Mouse (Mus musculus): Measurements from ENCODE around the gene Smg6.

The Smg6 gene

DNA sequence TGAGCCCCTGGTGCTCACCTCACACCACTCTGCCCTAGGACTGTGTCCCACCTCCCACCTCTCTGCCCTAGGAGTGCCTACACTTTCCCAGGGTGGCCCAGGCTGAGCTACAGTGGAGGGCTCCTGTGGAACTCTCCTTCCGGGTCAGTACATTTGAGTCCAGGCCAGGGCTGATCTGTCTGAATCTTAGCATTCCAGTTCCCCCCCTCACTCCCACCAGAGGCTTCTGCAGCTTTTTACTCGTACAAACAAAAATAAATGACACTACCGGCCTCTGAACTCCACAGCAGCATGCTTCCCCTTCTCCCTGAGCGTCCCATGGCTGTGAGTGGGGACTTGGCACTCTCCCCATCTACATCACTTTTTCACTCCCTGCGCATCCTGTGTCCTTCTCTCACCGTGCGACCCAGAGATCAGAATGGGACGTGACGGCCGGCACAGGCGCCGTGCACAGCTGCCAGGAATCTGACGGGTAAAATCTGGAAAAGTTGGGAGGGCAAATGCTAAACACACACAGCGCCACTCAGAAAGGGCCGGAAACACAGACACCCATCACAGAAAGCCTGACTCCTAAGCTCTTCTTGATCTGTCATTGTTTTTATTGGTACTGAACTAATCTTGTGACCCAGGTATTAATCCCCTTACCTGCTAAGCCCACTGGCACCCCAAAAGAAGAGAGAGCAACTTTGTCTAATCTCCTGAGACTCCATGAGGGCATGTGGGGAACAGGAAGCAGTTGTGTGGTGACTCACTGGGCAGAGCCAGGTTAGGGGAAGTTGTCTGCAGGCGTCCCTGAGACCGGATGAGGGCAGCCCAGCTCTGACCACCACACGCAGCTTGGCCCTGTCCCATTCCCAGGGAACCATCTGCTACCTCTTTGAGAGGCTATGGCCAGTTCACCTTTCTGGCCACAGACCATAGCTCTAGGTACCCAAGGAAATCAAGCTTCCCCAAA lies 227.3 kb downstream of the Smg6 start:
- DNase-seq, result peak; percentile 64

DNA sequence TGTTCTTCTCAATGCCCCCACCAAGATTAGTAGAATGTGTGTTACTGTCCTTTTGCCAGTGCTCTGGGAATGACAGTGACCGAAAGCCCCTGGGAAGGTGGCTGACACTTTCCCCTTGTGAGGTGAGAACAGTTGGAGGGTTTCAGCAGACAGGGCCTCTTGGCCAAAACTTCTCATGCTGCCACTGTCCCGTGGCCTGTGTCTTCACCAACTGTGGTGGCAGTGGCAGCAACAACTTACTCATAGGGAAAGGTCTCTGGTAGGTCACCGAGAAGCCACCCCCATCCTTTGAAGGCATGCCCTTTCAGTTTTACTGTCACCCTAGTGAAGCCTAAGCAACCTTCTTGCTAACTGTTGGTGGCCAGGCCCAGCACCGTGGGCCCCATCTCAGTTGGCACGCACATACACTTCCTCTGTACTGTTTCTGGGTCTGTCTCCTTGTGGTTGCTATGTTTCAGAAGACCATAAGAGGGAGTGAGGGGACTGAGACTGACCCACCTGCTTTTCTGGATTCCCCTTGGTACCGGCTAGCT lies 228.5 kb downstream of the Smg6 start:
- no peak for DNase-seq

DNA sequence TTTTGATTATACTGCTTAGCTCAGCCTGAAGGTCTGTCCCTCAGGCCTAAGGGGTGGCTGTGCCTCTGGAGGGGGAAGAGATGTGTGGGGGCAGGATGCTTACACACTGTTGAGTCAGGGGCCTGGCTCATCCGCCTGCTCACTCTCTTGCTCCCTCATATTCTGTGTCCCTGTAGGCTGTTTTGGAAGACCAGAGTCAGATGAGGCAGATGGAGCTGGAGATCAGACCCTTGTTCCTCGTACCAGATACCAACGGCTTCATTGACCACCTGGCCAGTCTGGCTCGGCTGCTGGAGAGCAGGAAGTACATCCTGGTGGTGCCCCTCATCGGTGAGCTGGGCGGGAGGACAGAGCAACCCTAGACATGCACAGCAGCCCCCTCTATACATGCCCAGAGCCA lies 230.4 kb downstream of the Smg6 start:
- DNase-seq, result no peak

DNA sequence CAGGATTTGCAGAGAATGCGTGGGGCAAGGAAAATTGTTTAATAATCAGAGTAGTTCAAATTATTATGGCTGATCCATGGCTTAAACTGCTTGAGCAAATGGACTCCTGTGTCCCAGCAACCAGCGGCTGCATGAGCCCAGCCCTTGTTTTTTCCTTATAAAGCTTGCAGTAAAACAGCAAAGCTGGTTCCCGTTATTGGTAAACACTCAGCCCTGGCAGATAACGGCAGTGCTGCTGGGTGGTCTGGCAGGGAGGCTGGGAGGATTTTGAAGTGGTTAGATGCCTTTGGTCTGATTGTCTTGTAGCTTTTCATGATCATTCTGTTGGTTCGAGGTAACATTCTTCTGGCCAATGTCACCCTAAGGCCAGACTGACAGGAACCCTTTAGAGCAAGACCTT lies 230.8 kb downstream of the Smg6 start:
- no peak for DNase-seq

DNA sequence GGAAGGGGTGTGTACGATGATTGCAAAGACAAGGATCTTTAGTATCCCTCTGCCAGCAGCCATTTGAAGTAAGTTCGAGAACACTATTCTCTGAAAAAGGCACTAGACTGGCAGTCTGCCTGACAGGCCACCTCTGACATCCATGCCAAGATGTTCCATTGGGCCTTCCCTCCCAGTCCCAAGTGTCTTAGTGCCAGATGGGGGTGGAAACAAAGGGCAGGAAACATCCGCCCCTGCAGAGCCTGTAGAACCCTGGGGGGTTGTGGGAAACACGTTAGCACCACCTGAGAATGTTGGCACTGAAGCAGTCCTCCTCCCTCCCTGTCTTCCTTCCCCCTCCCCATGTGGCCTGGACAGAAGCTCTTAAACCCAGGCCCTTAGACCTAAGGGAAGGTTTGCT lies 231.4 kb downstream of the Smg6 start:
- no peak for DNase-seq

DNA sequence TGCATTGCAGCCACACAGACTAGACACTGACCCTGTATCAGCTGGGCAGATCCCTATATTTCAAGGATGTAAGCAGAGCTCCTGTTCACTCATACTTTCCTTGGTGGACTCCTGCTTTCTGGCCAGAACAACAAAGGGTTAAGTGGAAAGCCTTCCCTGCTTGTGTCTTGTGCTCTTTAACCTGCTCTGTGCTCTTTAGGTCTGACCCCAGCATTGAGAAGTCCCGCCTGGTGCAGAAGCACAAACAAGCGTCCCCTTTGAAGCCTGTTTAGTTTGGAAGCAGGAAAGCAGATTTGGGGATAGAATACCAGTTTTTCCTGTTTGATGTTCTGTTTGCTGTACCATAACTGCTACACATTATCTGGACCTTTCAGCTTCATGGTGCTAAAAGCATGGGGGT lies 232.3 kb downstream of the Smg6 start:
- no peak for DNase-seq

DNA sequence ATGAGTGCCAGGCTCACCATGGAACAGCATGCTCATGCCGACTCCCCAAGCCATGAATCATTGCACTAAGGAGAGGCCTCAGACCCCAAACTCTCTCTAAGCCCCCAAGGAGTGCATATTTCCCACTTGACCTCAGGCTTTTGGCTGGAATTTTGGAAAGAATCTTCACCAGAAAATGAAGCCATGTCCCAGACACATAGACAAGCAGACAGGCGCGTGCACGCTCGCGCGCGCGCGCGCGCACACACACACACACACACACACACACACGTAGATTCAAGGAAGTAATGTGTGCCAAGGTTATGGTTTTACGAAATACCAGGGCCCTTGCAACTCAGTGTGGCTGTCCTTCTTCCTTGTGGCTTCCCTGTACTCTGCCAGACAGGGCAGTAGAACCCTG lies 232.8 kb downstream of the Smg6 start:
- DNase-seq, result peak; percentile 52

DNA sequence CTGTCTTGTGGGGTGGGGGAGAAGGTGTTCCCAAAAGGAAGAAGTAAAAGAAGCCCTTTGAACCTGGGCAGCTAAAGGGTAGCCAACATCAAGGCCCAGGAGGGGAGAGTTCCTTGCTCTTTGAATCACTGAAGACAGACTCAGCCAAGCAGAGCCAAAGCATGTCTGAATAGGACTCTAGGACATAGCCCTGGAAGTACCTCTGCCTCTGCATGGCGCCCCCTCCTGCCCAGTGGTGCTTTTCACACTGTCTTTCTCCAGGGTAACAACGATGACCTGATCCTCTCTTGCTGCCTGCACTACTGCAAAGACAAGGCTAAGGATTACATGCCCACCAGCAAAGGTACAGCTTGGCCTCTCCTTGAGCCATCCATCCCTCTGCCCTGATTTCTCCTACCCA lies 233.9 kb downstream of the Smg6 start:
- peak; percentile 73 for DNase-seq

DNA sequence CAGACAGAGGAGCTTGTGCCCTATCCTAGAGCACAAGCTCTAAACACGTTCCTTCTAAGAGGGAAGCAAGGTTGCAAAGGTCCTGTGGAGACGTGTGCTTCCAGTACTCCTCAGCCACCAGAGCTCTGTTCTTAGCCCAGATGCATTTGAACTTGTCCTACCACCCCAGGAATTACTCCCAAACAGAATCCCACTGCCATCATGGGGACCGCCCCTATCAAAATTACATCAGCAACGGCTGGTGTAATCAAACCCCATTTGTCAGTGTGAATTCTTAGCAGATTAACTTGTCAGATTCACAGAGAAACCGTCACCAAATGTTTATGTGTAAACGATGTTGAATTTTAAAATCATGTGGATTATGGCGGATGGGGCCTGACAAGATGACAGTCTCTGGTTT lies 235.3 kb downstream of the Smg6 start:
- no peak for DNase-seq

DNA sequence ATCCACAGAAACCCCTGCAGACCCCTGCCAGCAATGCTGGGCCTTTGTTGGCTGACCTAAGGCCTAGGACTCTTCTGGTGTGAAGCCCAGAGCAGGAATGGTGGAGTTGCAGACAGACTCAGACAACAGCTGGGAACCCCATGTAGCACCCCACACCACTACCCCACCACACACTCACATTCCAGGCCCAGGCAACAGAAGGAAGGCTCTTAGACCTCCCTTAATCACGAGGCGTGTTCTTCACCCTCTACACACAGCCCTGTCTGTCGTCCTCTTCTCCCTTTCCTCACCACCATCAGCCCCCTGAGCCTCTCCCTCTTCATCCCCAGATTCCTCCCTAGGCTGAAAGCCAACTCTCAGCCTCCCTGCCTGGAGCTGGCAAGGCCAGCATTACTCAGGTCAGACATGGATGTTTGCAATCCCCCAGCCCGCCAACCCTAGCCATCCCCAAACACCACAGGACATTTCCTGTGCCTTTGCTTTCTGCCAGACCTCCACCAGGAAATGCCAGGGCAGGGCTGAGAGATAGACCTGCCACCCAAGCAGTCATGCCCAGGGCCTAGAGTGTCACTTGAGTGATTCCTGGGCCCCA lies 235.9 kb downstream of the Smg6 start:
- DNase-seq, result peak; percentile 53

DNA sequence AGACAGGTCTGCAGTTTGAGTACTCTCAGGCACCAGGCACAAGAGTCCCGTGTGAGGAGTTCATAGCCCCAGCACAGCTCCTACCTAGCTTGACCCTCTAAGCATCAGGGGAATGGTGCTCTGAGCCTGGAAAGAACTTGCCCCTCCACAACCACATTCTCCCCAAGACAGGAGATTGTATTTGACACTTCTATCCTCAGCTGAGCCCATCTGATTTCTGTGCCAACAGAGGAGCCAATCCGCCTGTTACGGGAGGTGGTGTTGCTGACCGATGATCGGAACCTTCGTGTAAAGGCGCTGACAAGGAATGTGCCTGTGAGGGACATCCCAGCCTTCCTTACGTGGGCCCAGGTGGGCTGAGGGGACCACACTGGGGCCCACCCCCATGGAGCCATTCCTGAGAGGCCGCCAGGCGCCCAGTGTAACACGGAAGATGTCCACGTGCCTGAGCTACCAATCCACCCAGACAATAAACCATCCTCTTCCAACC lies 237.0 kb downstream of the Smg6 start:
- no peak for DNase-seq

DNA sequence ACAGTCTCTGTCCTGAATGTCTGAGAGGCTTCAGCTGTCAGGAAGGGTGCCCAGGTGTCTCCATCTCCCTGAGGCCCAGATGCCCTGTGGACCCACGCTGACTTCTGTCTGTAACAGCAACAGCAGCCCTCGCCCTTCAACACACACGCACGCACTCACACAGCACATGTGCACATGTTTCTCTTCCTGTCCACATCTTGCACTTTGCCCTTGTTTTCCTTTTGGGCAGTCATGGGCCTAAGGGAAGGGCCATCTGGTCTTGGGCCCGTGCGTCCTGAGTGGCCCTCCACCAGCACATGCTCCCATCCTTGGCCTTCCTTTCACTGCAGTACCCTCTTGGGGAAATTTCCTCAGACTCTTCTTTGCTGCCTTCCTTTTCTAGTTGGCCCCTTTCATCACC lies 237.8 kb downstream of the Smg6 start:
- DNase-seq, result no peak

DNA sequence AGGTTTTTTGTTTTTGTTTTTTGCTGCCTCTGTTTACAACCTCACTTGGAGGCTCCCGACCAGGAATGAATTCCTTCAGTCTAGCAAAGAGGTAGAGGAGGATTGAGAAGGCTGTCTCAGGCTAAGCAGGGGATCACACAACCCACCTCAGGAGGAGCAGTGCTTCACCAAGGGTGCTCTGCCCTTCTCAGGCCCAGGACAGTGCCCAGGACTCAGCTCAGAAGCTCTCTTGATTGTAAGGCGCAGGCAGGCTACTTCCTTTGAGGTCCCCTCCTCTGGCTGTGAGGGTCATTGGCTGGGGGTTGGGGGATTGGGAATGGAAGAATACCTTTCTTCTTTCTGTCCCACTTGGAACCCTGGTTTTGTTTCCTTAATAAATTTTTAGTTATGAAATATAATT lies 238.4 kb downstream of the Smg6 start:
- no peak for DNase-seq

DNA sequence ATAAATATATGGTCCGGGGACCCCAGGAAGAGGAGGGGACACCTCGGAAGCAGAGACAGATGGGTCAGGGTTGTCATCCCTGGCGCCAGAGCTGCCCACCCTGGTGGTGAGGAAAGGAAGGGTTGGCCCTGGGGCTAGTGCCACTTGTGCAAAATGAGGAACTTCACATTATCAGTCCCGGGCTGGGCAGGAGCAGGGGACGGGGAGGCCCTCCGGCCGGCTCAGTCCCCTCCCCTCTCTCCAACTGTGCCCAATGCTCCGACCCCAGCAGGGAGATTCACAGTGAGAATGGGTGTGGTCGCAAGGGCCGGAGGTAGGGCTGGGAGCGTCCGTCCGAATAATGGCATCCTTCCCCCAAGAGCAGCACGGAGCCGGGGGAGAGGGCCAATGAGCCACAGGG lies 239.1 kb downstream of the Smg6 start:
- DNase-seq, result no peak

DNA sequence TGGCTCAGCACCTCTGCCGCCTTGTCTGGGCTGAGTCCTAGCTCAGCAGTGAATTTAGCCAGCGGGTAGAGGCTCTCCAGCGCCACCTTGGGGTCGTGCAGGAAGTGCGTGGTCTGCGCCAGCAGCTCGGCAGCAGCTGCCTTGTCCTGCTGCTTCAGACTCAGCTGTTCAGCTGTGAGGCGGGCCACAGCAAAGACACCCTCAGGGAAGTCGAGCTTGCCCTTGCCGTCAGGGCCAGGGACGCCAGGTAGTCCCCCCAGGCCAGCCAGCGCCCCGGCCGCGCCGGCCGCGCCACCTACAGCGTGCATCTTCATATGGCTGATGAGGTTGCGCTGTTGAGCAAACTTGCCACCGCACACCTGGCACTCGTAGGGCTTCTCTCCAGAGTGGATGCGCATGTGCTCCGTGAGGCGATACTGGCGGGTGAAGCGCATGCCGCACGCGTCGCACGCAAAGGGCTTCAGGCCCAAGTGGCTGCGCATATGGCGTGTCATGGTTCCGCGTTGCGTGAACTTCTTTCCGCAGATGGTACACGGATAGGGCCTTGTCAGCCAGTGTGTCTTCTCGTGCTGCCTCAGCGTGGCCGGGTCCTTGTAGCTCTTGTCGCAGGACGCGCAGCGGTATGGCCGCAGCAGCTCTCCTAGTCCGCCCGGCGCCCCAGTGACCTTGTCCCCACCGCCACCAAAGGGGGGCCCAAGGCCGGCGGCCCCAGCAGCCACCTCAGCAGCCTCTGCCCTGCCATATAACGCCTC lies 240.0 kb downstream of the Smg6 start:
- DNase-seq, result peak; percentile 86

DNA sequence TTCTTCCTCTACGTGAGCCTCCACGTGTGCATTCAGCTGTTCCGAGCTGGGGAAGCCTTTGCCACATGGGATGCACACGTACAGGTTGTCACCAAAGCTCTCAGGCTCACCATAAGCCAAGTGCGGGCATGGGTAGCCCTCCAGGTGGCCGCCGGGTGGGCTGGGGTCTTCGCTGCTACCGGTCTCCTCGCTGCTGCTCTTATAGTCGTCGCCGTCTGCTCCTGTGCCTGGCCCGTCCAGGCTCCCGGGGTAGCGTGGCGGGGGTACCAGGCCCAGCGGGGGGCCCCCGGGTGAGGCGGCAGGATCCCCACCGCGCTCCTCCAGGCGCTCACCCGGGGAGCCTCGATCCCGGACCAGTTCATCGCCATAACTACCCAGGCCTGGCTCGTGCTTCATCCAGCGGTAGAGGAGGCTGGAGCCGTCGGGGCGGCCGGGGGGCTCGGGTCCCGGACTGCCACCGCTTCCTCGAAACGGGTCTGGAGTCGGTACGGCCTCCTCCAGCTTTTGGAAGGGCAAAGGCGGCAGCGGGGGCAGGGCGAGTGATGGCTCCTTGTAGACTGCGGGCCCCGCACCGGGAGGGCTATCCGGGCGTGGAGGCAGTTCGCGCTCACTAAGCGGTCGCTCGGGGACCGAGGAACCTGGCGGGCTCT lies 240.7 kb downstream of the Smg6 start:
- no peak for DNase-seq

DNA sequence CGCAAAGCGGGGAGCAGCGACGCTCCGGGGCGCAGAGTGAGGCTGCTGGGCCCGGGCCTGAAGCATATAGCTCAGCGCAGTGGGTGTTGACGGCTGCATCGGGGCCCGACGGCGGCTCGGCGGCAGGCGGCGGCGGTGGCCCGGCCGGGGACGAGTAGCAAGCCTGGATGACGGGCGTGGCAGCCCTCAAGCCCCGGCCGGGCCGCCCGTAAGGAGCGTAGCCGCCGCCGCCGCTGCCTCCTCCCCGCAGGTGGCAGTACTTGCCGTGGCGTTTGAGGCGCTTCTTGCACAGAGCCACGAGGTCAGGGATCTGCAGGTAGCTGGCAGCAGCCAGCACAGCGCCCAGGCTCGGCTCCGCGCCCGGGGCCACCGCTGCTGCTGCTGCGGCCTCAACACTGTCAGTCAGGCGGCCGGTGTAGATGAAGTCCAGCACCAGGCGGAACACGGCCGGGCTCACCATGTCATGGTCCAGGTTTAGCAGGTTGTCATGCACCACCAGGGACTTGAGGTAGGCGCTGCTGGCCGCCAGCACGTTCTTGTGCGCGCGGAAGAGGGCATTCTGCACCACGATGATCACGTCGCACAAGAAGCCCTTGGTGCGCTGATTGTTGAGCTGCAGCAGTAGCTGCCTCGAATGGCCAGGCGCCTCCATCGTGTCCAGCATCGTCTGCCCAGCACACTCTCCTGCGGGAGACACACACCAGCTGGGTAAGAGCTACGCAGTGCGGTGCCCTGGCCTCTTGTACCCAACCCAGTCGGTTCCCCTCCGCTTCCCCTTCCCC lies 241.4 kb downstream of the Smg6 start:
- peak; percentile 56 for DNase-seq

DNA sequence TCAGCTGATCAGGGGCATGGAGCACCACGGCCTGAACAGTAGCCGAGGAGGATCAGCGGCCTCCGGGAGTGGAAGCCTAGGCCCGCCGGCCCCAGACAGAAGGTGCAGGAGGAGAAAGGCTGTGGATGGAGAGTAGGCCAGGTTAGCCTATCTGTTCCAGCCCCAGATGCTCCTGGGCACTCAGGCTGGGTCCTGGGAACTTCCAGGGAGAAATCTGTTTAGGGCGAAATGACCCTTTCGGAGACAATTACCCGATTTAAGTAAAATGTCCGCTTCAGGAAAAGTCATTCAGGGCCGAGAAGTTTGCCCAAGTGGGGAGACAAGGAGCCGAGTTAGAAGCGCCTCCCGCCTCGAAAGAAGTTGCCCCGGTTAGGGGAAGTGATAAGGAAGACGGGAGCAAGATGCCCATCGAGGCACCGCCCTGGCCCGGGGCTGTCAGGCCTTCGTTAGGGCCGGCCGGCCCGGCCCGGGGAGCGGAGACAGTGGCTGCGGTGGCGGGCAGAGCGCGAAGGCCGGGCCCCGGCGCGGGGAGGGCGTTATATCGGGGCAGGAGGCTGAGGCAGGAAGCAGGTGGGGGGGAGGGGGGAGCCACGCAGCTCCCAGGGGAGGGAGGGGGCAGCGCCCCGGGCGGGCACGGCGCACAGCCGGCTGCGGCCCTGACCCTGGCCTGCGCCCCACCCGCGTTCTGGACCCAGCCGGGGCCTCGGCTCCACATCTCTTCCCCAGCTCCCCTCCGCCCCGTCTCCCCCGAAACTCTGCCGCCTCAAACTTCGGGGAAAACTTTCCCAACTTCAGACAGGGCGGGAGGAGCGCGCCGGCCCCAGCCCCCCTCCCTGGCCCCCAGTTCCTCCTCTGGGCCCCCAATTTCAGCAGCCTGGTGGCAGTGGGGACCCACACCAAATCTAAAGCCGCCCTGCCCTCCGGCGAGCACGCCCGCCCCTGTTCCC lies 242.3 kb downstream of the Smg6 start:
- DNase-seq, result no peak

DNA sequence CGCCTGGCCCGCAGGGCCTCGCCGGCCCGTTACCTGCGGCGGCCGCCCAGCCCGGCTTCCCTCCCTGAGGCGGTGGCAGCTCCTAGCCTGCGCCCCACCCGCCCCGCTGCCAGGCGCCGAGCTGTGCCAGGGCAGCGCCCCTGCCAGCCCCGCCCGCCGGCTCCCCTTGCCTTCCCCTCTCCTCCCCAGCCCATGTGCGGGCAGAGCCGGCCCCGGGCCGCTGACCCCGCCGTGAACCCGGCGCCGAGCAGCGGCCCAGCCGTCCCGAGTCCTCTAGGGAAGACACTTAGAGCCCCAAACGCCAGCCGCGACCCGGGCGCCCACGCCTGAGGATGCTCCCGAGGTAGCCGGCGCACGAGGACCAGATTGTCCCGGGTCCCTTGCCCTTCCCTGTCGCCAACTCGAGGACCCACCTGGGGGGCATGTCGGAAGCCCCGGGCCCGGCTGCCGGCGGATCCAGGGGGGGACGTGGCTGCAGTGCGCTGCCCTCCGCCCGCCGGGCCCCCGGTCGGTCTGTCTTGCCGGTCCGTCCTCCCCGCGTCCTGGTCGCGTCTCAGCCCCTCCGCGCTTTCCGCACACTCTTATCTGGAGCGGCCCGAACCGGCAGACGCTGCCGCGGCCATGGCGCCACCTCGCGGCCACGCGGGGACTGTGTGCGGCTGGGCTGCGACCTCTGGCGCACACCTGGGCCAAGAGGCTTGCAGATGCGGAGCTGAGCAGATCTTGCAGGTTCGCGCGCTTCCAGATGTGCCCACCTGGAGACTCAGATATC lies 243.2 kb downstream of the Smg6 start:
- DNase-seq, result peak; percentile 87
